Mouse (Mus musculus): ENCODE data around the gene Lacc1.

DNA sequence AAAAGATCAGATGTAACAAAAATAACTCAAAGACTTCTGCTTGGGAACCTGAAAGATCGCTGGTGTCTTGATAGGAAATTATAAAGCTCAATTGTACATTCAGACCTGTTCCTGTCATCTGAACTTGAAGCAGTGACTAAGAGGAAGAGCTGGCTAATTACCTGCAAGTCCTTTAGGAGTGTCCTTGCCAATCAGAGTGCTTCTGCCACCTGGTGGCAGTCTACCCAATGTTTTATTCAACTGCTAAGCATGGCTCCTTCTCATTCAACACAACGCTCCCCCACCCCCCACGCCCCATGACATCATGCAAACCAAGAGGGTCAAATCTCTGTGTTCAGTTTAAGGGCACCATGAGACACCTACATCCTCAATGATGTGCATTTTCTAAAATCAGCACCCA is 28.5 kb downstream of the Lacc1 start:
- TF ChIP-seq POLR2A (IDR thresholded peaks at IDR 0.05; ENCODE audit: low read depth, low read length) = no peak
- TF ChIP-seq CTCF (IDR thresholded peaks at IDR 0.05; ENCODE audit: extremely low read depth, insufficient read depth, insufficient read length, insufficient replicate concordance) = peak; percentile 32; the same call in 1 of the 2 replicates
